Mouse (Mus musculus): ENCODE measurements at regions not wholly inside any gene's neighbourhood (a gene's known extent, or its start where the extent isn't known, plus 50 kb on each side); places are given as distances from the start of the nearest gene placed in this dataset.

DNA sequence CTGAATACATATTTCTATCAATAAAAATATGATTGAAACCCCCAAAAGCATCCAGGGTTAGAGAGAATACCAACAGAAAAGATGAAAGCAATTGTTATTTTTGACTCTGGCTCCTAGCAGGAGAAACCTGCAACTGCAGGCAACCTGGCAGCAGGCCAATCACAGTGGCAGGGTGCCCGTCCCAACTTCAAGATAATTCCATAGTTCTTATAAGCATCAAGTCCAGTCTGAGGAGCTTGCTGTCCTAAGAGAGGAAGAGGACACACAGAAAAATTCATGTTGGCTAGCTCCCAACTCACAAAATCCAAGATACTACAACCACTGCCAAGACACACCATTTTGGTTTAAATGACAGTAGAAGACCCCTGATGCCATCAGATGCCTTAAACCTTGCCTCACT is 654.9 kb upstream of the B3galt2 start:
- TF ChIP-seq CTCF (IDR thresholded peaks at IDR 0.05 in 2 of 3, conservative IDR thresholded peaks at IDR 0.05 in 1 of 3; ENCODE audit: control insufficient read depth in 1 of 3, insufficient read depth in 1 of 3, low read depth in 2 of 3, low read length in 3 of 3, poor library complexity in 1 of 3, severe bottlenecking in 1 of 3) (no peak), USF1 (IDR thresholded peaks at IDR 0.05; ENCODE audit: low read depth, low read length) (no peak), SMC3 (IDR thresholded peaks at IDR 0.05; ENCODE audit: low read depth, low read length) (no peak), CHD1 (IDR thresholded peaks at IDR 0.05; ENCODE audit: low read depth, low read length) (no peak), UBTF (IDR thresholded peaks at IDR 0.05; ENCODE audit: borderline replicate concordance, insufficient read depth, low read depth, low read length) (no peak), ZNF384 (IDR thresholded peaks at IDR 0.05; ENCODE audit: low read depth, low read length) (no peak)

Measured in MEL (cell line).